Mouse (Mus musculus) bone marrow macrophage, adult 2 months (primary cell): ENCODE results near the gene Gnas.

Experiments
- CTCF ChIP-seq: IDR thresholded peaks from 2 replicates; pipeline ENCODE4 v1.5.1; 2012; ENCODE audit warnings: low read depth, mild to moderate bottlenecking, low read length, moderate library complexity
- POLR2A ChIP-seq: IDR thresholded peaks from 2 replicates; pipeline ENCODE4 v1.6.1; 2012; ENCODE audit warnings: mild to moderate bottlenecking, low read depth, low read length, borderline replicate concordance

DNA sequence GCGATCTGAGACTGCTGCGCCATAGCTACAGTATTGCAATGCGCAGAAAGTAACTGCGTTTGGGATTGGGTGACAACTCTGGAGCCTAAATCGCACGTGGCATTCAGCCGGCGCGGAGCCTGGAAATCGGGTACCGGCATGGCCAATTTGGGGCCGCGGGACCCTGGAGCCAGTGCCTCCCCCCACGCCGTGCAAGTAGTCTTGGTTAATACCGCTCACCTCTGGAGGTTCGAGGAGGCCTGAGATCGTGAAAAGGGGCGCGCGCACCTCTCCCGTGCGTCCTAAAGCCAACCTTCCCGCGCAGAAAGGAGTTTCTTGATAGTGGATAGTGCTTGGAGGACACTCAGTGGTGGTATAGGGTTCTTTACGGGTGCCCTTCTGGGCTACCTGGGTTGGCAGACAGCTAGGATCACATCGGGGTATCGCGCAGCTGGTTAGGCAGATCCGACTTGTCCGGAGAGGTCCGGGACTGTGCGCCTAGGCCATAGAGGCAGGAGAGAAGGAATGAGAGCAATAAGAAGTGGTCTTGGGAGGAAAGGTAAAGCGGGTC lies 1.9 kb downstream of the Gnas start:
- TF ChIP-seq POLR2A (no peak), CTCF (no peak)
